Mouse (Mus musculus): ENCODE measurements around the gene Ak1. TPM values are rescaled to one million over a fixed set of nuclear protein-coding genes. Genes with fewer than 3 reads are reported as not detected.

The Ak1 gene
- total and polyA plus RNA-seq, 3 experiments: 1.4 to 3.9 (median 1.5) TPM

DNA sequence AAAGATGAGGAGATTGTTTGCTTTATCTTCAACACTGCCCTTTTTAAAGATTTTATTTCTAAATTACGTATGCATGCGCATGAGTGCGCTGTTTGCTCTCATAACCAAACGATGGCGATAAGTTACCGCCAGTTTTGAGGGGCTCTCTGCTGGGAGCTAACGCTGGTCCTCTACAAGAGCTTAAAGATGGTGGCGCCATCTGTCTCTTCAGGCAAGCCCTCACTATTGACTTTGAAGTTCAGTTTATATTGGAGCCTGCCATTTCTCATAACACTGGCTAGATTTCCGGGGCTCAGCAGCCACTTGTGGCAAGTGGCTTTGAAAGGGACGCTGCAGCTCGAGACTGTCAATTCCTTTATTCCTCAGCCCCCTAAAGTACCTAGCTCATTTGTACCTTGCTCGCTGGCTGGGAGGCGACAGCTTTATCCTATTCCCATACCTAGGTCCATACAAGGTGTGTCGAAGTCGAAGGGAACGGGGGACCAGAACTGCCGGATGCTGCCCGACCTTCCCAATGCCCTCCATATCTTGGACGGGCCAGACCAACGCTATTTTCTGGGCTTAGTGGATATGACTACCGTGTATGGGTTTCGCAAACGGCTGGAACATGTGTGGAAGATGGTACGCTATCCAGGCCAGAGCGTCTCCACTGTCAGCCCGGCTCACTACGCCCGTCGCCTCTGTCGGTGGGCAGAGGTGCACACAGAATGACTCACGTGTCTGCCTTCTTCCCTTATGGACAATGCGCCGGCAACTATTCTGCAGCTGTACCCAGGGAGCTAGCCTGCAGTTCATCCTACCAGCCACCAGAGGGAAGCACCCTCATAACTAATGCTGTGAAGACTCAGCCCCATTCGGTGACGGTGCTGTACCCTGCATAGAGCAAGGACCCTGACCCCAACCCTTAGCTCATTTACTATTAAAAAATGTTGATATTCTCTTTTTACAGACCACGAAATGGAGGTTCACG, 38.4 kb upstream of the Ak1 start:
- H3K27me3 ChIP-seq (replicated peaks): no peaks in the 10 kb centered on the region
- H3K4me1 ChIP-seq (ENCODE audit: control insufficient read depth in 1 of 2, insufficient read depth in 2 of 2): peaks cover 9 to 15% of the 10 kb centered on the region in 2 experiments; a peak in 2 of 4 replicates
- in situ Hi-C loops (cut with MboI; ENCODE audit: low pct_ligation_motif_present, low pct_unique_long_range_greater_than_20kb, low sequenced_read_pairs): no loop called here
- peak; percentile 92 for TF ChIP-seq RAD21 (IDR thresholded peaks at IDR 0.05; ENCODE audit: low read depth, low read length)
- TF ChIP-seq TCF12 (IDR thresholded peaks at IDR 0.05; ENCODE audit: low read depth, low read length): peak; percentile 45; the same call in 1 of the 2 replicates
- TF ChIP-seq JUN (IDR thresholded peaks at IDR 0.05; ENCODE audit: insufficient read depth, low read depth, low read length): no peak
- peak; percentile 53 for TF ChIP-seq MAX (IDR thresholded peaks at IDR 0.05; ENCODE audit: low read length)
- TF ChIP-seq MAZ (IDR thresholded peaks at IDR 0.05; ENCODE audit: low read depth, low read length): no peak
- TF ChIP-seq MXI1 (IDR thresholded peaks at IDR 0.05; ENCODE audit: low read depth, low read length): peak; percentile 69
- peak; percentile 79 for TF ChIP-seq BHLHE40 (IDR thresholded peaks at IDR 0.05; ENCODE audit: low read depth, low read length)
- 0 out of 2 replicates have a peak, but pooled peaks have one; percentile 18 for TF ChIP-seq SIN3A (IDR thresholded peaks at IDR 0.05; ENCODE audit: low read length)
- TF ChIP-seq SMC3 (IDR thresholded peaks at IDR 0.05; ENCODE audit: low read depth, low read length): peak; percentile 87
- TF ChIP-seq HCFC1 (IDR thresholded peaks at IDR 0.05; ENCODE audit: low read depth, low read length): no peak
- TF ChIP-seq MYC (IDR thresholded peaks at IDR 0.05; ENCODE audit: low read depth, low read length): peak; percentile 49; the same call in 1 of the 2 replicates
- TF ChIP-seq NRF1 (IDR thresholded peaks at IDR 0.05; ENCODE audit: low read depth, low read length): peak; percentile 39; the same call in 1 of the 2 replicates
- TF ChIP-seq CTCF (conservative IDR thresholded peaks at IDR 0.05 in 1 of 2, IDR thresholded peaks at IDR 0.05 in 1 of 2; ENCODE audit: low read depth in 2 of 2, low read length in 2 of 2): peak; percentile 95
- peak; percentile 81 for DNase-seq (ENCODE audit: extremely low read depth)
- H3K4me3 ChIP-seq (replicated peaks in 1 of 3; ENCODE audit: low read depth in 2 of 3, low read length in 2 of 3, poor library complexity in 1 of 3): no peak overlapping the region
- H3K36me3 ChIP-seq (replicated peaks in 1 of 2; ENCODE audit: control insufficient read depth in 1 of 2, insufficient read depth in 1 of 2, low read length in 1 of 2): peaks cover 0 to 5% of the 10 kb centered on the region in 2 experiments
- no peaks in the 10 kb centered on the region for H3K9me3 ChIP-seq (replicated peaks; ENCODE audit: low read length)
- no peak overlapping the region for H3K27ac ChIP-seq (ENCODE audit: insufficient read depth, low read depth)
- peak overlapping the region; percentile 27 for H3K4me2 ChIP-seq (ENCODE audit: insufficient read depth, low read depth, poor library complexity, severe bottlenecking)
- dilution Hi-C loops (cut with MboI; ENCODE audit: extremely low pct_ligation_motif_present, extremely low pct_unique_long_range_greater_than_20kb, low sequenced_read_pairs): no loop called here
- H3K79me2 ChIP-seq (replicated peaks; ENCODE audit: control insufficient read depth, extremely low read depth, insufficient read depth, poor library complexity, severe bottlenecking): peaks cover 12% of the 10 kb centered on the region
- H3K9ac ChIP-seq (ENCODE audit: insufficient read depth, low read depth): no peak overlapping the region

DNA sequence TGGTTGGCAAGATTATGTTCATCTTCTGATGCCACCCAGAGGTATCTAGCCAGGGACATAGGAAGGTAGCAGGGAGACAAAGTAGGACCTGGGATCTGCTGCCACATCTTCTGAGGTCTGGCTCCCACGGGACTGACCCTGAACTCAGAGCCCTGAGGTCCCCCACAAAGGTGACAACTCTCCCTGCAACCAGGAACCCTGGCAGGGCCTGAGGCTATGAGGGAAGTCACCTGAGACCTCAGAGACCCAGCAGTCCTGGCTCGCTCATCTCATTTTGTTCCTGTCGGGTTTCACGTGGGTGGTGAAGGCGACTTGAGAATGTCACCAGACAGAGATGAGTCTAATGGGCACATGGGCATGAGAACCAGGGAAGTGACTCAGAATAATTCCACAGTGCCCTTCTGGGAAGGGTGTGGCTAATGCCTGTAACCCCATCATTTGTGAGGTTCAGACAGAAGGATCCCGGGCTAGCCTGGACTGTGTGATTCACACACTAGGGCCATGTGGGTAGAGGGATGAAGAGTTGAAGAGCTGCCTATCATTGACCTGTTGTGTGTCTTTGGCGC, 36.3 kb upstream of the Ak1 start:
- Histone ChIP-seq H3K9ac (ENCODE audit: insufficient read depth, low read depth) (no peak overlapping the region), H3K9me3 (replicated peaks; ENCODE audit: low read length) (no peaks in the 10 kb centered on the region), H3K79me2 (replicated peaks; ENCODE audit: control insufficient read depth, extremely low read depth, insufficient read depth, poor library complexity, severe bottlenecking) (peaks cover 32% of the 10 kb centered on the region), H3K4me2 (ENCODE audit: insufficient read depth, low read depth, poor library complexity, severe bottlenecking) (no peak overlapping the region), H3K27me3 (replicated peaks) (no peaks in the 10 kb centered on the region), H3K27ac (ENCODE audit: insufficient read depth, low read depth) (no peak overlapping the region), H3K36me3 (replicated peaks in 1 of 2; ENCODE audit: control insufficient read depth in 1 of 2, insufficient read depth in 1 of 2, low read length in 1 of 2) (peaks cover 10 to 18% of the 10 kb centered on the region in 2 experiments), H3K4me3 (replicated peaks in 1 of 3; ENCODE audit: low read depth in 2 of 3, low read length in 2 of 3, poor library complexity in 1 of 3) (no peak overlapping the region), H3K4me1 (ENCODE audit: control insufficient read depth in 1 of 2, insufficient read depth in 2 of 2) (peaks cover 20 to 32% of the 10 kb centered on the region in 2 experiments)
- TF ChIP-seq ETS1 (conservative IDR thresholded peaks at IDR 0.05; ENCODE audit: low read depth, low read length) (no peak), KAT2A (IDR thresholded peaks at IDR 0.05; ENCODE audit: insufficient replicate concordance, low read length) (no peak), MAFK (IDR thresholded peaks at IDR 0.05; ENCODE audit: insufficient replicate concordance, low read length) (no peak), ZMIZ1 (IDR thresholded peaks at IDR 0.05; ENCODE audit: low read depth, low read length) (no peak), CHD2 (IDR thresholded peaks at IDR 0.05; ENCODE audit: low read length) (no peak), USF1 (IDR thresholded peaks at IDR 0.05; ENCODE audit: low read depth, low read length) (no peak), ZC3H11A (IDR thresholded peaks at IDR 0.05; ENCODE audit: low read depth, low read length) (no peak), ELF1 (IDR thresholded peaks at IDR 0.05; ENCODE audit: low read depth, low read length) (no peak), ZNF384 (IDR thresholded peaks at IDR 0.05; ENCODE audit: low read depth, low read length) (no peak), POLR2A (IDR thresholded peaks at IDR 0.05; ENCODE audit: low read depth, low read length) (no peak), HCFC1 (IDR thresholded peaks at IDR 0.05; ENCODE audit: low read depth, low read length) (no peak), JUND (conservative IDR thresholded peaks at IDR 0.05; ENCODE audit: low read depth, low read length) (no peak), SIN3A (IDR thresholded peaks at IDR 0.05; ENCODE audit: low read length) (no peak), CHD1 (IDR thresholded peaks at IDR 0.05; ENCODE audit: low read depth, low read length) (no peak), BHLHE40 (IDR thresholded peaks at IDR 0.05; ENCODE audit: low read depth, low read length) (no peak), POLR2AphosphoS2 (IDR thresholded peaks at IDR 0.05; ENCODE audit: low read depth, low read length) (no peak), MAZ (IDR thresholded peaks at IDR 0.05; ENCODE audit: low read depth, low read length) (no peak), NRF1 (IDR thresholded peaks at IDR 0.05; ENCODE audit: low read depth, low read length) (no peak), UBTF (IDR thresholded peaks at IDR 0.05; ENCODE audit: low read depth, low read length) (no peak)
- in situ Hi-C loops (cut with MboI; ENCODE audit: low pct_ligation_motif_present, low pct_unique_long_range_greater_than_20kb, low sequenced_read_pairs): loop anchor here (5.0 kb wide), 1 partner anchor 97 kb away; no protein-coding TSS in a partner anchor
- no peak for DNase-seq (ENCODE audit: extremely low read depth)
- dilution Hi-C loops (cut with MboI; ENCODE audit: extremely low pct_ligation_motif_present, extremely low pct_unique_long_range_greater_than_20kb, low sequenced_read_pairs): no loop called here

Measured in CH12.LX (cell line).